Mouse (Mus musculus) liver, embryonic 14.5 days (tissue): ENCODE measurements around the gene Adamts16. TPM values are rescaled to one million over a fixed set of nuclear protein-coding genes. Genes with fewer than 3 reads are reported as not detected.

Source experiments
- ATAC-seq: fragments of 200-750 bp; cut with Nextera tagmentation; 2 replicates; pipeline ENCODE4 v1.8.0; 2017; ENCODE audit warnings: moderate number of reproducible peaks, mild to moderate bottlenecking, moderate library complexity; ENCODE audit not compliant: insufficient read depth
- DNase-seq, 3 experiments: peaks; one replicate each; pipeline ENCODE4 v3.0.0-alpha.2; 2012 to 2013; ENCODE audit warnings: low read depth in 3 of 3, low spot score in 3 of 3
- H3K27ac ChIP-seq: fragments of 300-500 bp; sonication (generic); 2 replicates; pipeline ENCODE4 v1.5.1; 2014; ENCODE audit warnings: moderate library complexity, mild to moderate bottlenecking, control low read depth, inconsistent platforms
- H3K27me3 ChIP-seq: fragments of 300-500 bp; sonication (generic); 2 replicates; pipeline ENCODE4 v1.6.1; 2014; ENCODE audit warnings: mild to moderate bottlenecking, low read length, moderate library complexity; ENCODE audit not compliant: control insufficient read depth, insufficient read depth
- H3K36me3 ChIP-seq: fragments of 300-500 bp; sonication (generic); replicated peaks from 2 replicates; pipeline ENCODE4 v1.6.1; 2014; ENCODE audit warnings: low read depth; ENCODE audit not compliant: control insufficient read depth, insufficient read depth
- H3K4me1 ChIP-seq, 2 experiments: fragments of 200-500 bp in 1 of 2; fragments of 300-500 bp in 1 of 2; sonication (generic) in 1 of 2; replicated peaks; 2 replicates each; pipeline ENCODE4 v1.6.1; 2012 to 2014; ENCODE audit warnings: antibody characterized with exemption in 1 of 2, inconsistent platforms in 1 of 2, low read length in 1 of 2; ENCODE audit not compliant: control insufficient read depth in 2 of 2, insufficient read depth in 2 of 2
- H3K4me2 ChIP-seq: fragments of 300-500 bp; sonication (generic); 2 replicates; pipeline ENCODE4 v1.6.1; 2014; ENCODE audit warnings: low read depth, mild to moderate bottlenecking, control low read depth, moderate library complexity
- H3K4me3 ChIP-seq, 2 experiments: fragments of 200-500 bp in 1 of 2; fragments of 300-500 bp in 1 of 2; sonication (generic) in 1 of 2; 2 replicates each; pipeline ENCODE4 v1.5.1; 2012 to 2014; ENCODE audit warnings: low read depth in 2 of 2, low read length in 2 of 2, mild to moderate bottlenecking in 2 of 2, control low read depth in 1 of 2, inconsistent platforms in 1 of 2, moderate library complexity in 1 of 2; ENCODE audit not compliant: insufficient read depth in 1 of 2
- H3K9ac ChIP-seq: fragments of 300-500 bp; sonication (generic); replicated peaks from 2 replicates; pipeline ENCODE4 v1.6.1; 2014; ENCODE audit warnings: mild to moderate bottlenecking, control low read depth, moderate library complexity
- H3K9me3 ChIP-seq: fragments of 300-500 bp; sonication (generic); 2 replicates; pipeline ENCODE4 v1.6.1; 2016; ENCODE audit warnings: low read length, mixed read lengths; ENCODE audit not compliant: control insufficient read depth
- CTCF ChIP-seq: IDR thresholded peaks from 2 replicates; pipeline ENCODE4 v1.5.1; 2016; ENCODE audit warnings: antibody characterized with exemption, low read depth, control low read depth
- EP300 ChIP-seq: IDR thresholded peaks from 2 replicates; pipeline ENCODE4 v1.6.1; 2016; ENCODE audit warnings: antibody characterized with exemption, low read depth
- whole genome bisulfite sequencing: fragments of 180-500 bp; shearing (Covaris S2); extraction: QIAGEN DNeasy Blood & Tissue Kit; methylation state at CpG from one replicate; pipeline ENCODE4 v1.1.7; 2014; ENCODE audit not compliant: insufficient replicate concordance; 5-methylcytosine and 5-hydroxymethylcytosine counted together
- polyA plus RNA-seq, 2 experiments: library from polyadenylated mRNA; depleted of rRNA in 1 of 2; stranded (reverse) in 1 of 2; unstranded in 1 of 2; fragments of >200 nt; fragmentation: Nextera tagmentation in 1 of 2; extraction: Ambion mirVana in 1 of 2; gene quantifications; 2 replicates each; pipeline versions ENCODE4 v1.2.1 to v1.2.3; 2012 to 2014

Gene Adamts16
- polyA plus RNA-seq, 2 experiments = 0.04 to 0.15 TPM

DNA sequence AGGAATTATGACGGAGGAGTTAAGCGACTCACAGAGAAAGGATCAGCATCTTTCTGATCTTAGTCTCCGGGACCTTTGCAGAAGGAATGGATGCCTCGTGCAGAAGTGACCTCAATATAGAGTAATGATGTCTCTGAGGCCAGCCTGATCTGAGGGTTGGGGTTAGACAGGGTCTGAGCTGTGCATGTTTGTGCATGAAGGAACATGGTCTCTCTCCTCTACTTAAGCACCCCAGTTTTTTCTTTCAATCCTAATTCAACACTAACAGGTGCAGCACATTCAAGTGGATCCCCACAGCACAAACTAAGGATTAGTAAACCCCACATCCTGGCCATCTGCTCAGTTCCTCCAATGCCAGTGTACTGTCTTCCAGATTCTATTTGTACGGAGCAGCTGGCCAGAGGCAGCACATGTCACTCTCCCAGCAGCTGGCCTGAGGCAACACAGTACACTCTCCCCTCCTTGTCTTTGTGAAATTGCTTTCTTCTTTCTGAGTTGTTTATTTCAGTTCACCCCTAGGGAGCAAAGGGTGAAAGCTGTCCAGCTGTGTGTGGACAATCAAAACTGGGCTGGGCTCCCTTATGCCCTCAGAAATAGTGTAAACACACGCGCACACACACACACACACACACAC lies 156.5 kb downstream of the Adamts16 start:
- 66% methylated on average over 7 of the region's 7 CpGs for WGBS
- no peak for ATAC-seq

DNA sequence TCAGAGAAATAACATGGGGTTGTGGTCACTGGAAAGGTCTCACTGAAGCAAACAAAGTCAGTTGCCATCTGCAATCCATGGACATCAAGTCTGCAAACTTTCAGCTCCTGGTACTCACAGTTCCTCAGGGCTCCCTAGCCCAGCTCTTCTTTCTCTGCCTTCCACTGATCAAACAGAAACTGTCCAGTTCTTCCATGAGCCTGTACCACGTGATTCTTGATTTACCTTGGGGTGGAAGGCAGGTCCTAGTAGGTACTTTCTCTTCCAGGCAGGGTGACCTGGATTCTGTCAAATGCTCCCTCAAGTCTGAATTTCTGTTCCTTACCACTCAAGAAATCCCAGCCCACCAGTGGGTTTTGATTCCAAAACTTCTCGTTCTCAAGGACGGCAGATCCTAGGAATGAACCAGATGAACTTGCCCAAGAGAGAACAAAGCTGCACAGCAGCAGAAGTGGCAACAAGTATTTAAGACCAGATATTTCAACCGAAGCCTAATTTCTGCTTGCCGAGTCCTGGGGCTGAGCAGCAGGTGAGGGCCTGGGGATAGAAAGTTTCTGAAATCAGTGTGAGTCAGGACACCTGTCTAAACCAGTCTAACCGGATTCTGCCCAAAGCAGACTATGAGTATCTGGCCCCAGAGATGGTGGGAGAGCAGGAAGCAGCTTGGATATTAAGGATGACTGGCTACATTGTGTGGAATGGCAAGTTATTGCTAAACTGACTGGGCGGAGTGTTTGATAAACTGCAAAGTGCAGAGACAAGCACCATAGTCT lies 160.0 kb downstream of the Adamts16 start:
- ATAC-seq (no peak), DNase-seq (no peak)
- H3K4me1 ChIP-seq = no peaks in the 10 kb centered on the region
- no peak overlapping the region for H3K4me2 ChIP-seq
- H3K9ac ChIP-seq = no peak overlapping the region
- H3K36me3 ChIP-seq = no peaks in the 10 kb centered on the region
- no peaks in the 10 kb centered on the region for H3K27me3 ChIP-seq
- H3K9me3 ChIP-seq = no peaks in the 10 kb centered on the region
- no peak overlapping the region for H3K27ac ChIP-seq
- H3K4me3 ChIP-seq = no peak overlapping the region
- TF ChIP-seq CTCF (no peak), EP300 (no peak)
- 63% methylated on average over 7 of the region's 7 CpGs for WGBS

More for the DNA sequence above, 156.5 kb downstream of the Adamts16 start:
- no peak for DNase-seq
- H3K27me3 ChIP-seq = no peaks in the 10 kb centered on the region
- H3K9ac ChIP-seq = no peak overlapping the region
- no peaks in the 10 kb centered on the region for H3K36me3 ChIP-seq
- H3K27ac ChIP-seq = no peak overlapping the region
- TF ChIP-seq CTCF (no peak), EP300 (no peak)
- no peak overlapping the region for H3K4me3 ChIP-seq
- H3K9me3 ChIP-seq = no peaks in the 10 kb centered on the region
- no peaks in the 10 kb centered on the region for H3K4me1 ChIP-seq
- H3K4me2 ChIP-seq = no peak overlapping the region

DNA sequence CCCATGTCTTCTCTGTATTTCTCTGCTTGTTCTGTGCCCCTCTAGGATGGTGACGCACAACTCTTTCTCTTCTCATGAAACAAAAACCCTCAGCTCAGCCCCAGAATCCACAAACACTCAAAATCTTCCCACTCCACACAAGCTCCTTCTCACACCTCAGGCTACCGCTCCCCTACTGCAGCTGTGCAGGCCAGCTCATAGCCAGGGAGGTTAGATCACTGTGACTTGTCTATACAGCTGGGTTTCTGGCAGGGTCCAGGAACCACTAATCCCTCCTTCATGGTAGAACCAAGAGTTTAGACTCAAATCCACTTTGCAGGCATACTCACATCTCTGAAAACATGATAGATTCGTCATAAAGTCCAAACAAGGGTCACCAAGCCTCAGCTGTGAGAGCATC lies 161.3 kb downstream of the Adamts16 start:
- WGBS = 66% methylated on average over 3 of the region's 3 CpGs
- TF ChIP-seq CTCF = no peak
- TF ChIP-seq EP300 = no peak
- ATAC-seq = no peak

More for the DNA sequence above, 161.3 kb downstream of the Adamts16 start:
- Histone ChIP-seq H3K4me3 (no peak overlapping the region), H3K27ac (no peak overlapping the region), H3K9me3 (no peaks in the 10 kb centered on the region), H3K4me1 (no peaks in the 10 kb centered on the region), H3K9ac (no peak overlapping the region), H3K27me3 (no peaks in the 10 kb centered on the region), H3K36me3 (no peaks in the 10 kb centered on the region), H3K4me2 (no peak overlapping the region)
- no peak for DNase-seq

Other genes starting within 250 kb of the Adamts16 start
- gene Ice1, start 204.2 kb downstream of the Adamts16 start, polyA plus RNA-seq (2012; rRNA removed) = 6.9 and 9.6 TPM in 2 replicates
- 5.9 and 7.7 TPM in 2 replicates for gene Ice1, start 204.2 kb downstream of the Adamts16 start, polyA plus RNA-seq (2014; fragmentation: Nextera tagmentation; extraction: Ambion mirVana)